Comparison of ENCODE assay signal across 9 mouse cellular contexts in genomic region chr16:91767165-91767701, GRCm38 (mm10). TPM values are rescaled to one million over a fixed set of nuclear protein-coding genes. Genes with fewer than 3 reads are reported as not detected.
DNase-seq lines count a peak whose midpoint lies in the region; ATAC-seq and TF ChIP-seq lines count a peak whose summit lies in the region.
"Had no signal": no experiment of that assay in that cellular context is flagged by ENCODE, and none has a peak within 500 bp of the region (broad histone marks: within the 10 kb centered on the region; RNA-seq: fewer than 3 reads in every experiment).

No protein-coding gene starts in this region.

- peak overlapping the region; percentile 69 for H3K27ac ChIP-seq in heart, adult 2 months
- H3K27ac ChIP-seq in hindbrain, embryonic 16.5 days (ENCODE audit: low read depth, low read length), result no peak overlapping the region

- TF ChIP-seq CTCF in heart, adult 2 months (IDR thresholded peaks at IDR 0.05), result no peak

- ATAC-seq in hindbrain, embryonic 16.5 days, result no peak

- no peak overlapping the region for H3K9ac ChIP-seq in heart, adult 2 months (ENCODE audit: low read depth, low read length)
- no peak overlapping the region for H3K9ac ChIP-seq in hindbrain, embryonic 16.5 days (ENCODE audit: low read depth, low read length)

- H3K27me3 ChIP-seq in heart, adult 2 months (ENCODE audit: control insufficient read depth, insufficient read depth, low read length), result no peaks in the 10 kb centered on the region
- no peaks in the 10 kb centered on the region for H3K27me3 ChIP-seq in hindbrain, embryonic 16.5 days (replicated peaks; ENCODE audit: control insufficient read depth, insufficient read depth, low read length)

- no peak overlapping the region for H3K4me2 ChIP-seq in hindbrain, embryonic 16.5 days (ENCODE audit: low read length)
- H3K4me2 ChIP-seq: midbrain, embryonic 11.5 days had no signal

- intact Hi-C loops in heart, adult 2 months (cut with DNase I), result no loop called here

- DNase-seq in heart, adult 2 months, result peak; percentile 70 to 81
- no peak for DNase-seq in heart, postnatal 4 days
- DNase-seq in urinary bladder, postnatal 36 days (ENCODE audit: low spot score in 2 of 2), result peak; percentile 18 to 50
- DNase-seq in urinary bladder, postnatal 4 days (ENCODE audit: low spot score in 2 of 2), result no peak
- DNase-seq in gastrocnemius, postnatal 25 days, result peak; percentile 83
- DNase-seq in spleen, postnatal 10 days (ENCODE audit: low spot score in 2 of 2), result no peak
- no peak for DNase-seq in layer of hippocampus, postnatal 14 days (ENCODE audit: low spot score in 2 of 2)

- TF ChIP-seq POLR2A in heart, adult 2 months (IDR thresholded peaks at IDR 0.05; ENCODE audit: insufficient read depth, low read depth, low read length), result no peak

- H3K4me3 ChIP-seq in heart, adult 2 months, result no peak overlapping the region
- H3K4me3 ChIP-seq in hindbrain, embryonic 16.5 days (ENCODE audit: low read length), result no peak overlapping the region

- H3K4me1 ChIP-seq in heart, adult 2 months (ENCODE audit: control insufficient read depth, insufficient read depth, low read length), result peaks cover 13% of the 10 kb centered on the region
- H3K4me1 ChIP-seq in hindbrain, embryonic 16.5 days (ENCODE audit: control insufficient read depth, insufficient read depth, low read depth, low read length), result peaks cover 45% of the 10 kb centered on the region

- no peaks in the 10 kb centered on the region for H3K9me3 ChIP-seq in hindbrain, embryonic 16.5 days (ENCODE audit: control insufficient read depth, low read length)

- TF ChIP-seq EP300 in heart, adult 2 months (IDR thresholded peaks at IDR 0.05; ENCODE audit: insufficient read depth, low read depth, low read length), result 0 out of 2 replicates have a peak, but pooled peaks have one; percentile 36

- H3K79me2 ChIP-seq in heart, adult 2 months (replicated peaks; ENCODE audit: control insufficient read depth, insufficient read depth, low read length), result peaks cover 8% of the 10 kb centered on the region

- peaks cover 3% of the 10 kb centered on the region for H3K36me3 ChIP-seq in heart, adult 2 months (ENCODE audit: control insufficient read depth, insufficient read depth, low read length)
- H3K36me3 ChIP-seq in hindbrain, embryonic 16.5 days (ENCODE audit: control insufficient read depth, insufficient read depth, low read length), result no peaks in the 10 kb centered on the region

- WGBS in heart, adult 2 months, result 35% methylated on average over 11 of the region's 11 CpGs
- 62% methylated on average over 11 of the region's 11 CpGs for WGBS in hindbrain, embryonic 16.5 days

RNA-seq across cellular contexts. Expression of gene Itsn1, which starts 38.2 kb away (rescaled TPM):
- 10 to 100 TPM; 45.1 to 46.7 TPM for total RNA-seq in heart, adult 2 months (2021)
- polyA plus RNA-seq in heart, adult 2 months (2012; rRNA removed), result 35.8 and 48.5 TPM in 2 replicates
- 10 to 100 TPM; 37.9 to 50.7 TPM for total RNA-seq in heart, postnatal 4 days (2021)
- total RNA-seq in gastrocnemius, postnatal 25 days (2021), result 10 to 100 TPM; 55.3 to 60.5 TPM
- 100 to 1,000 TPM; 155 to 157 TPM for total RNA-seq in layer of hippocampus, postnatal 14 days (2021)
- 49.6 and 52.7 TPM in 2 replicates for polyA plus RNA-seq in hindbrain, embryonic 16.5 days (2015; fragmentation: Nextera tagmentation; extraction: Ambion mirVana)

RNA-seq across cellular contexts. Expression of gene Cryzl1, which starts 38.5 kb away (rescaled TPM):
- total RNA-seq in heart, adult 2 months (2021), result 10 to 100 TPM; 22.2 to 26.0 TPM
- polyA plus RNA-seq in heart, adult 2 months (2012; rRNA removed), result 19.2 and 37.5 TPM in 2 replicates
- 10 to 100 TPM; 29.7 to 31.2 TPM for total RNA-seq in heart, postnatal 4 days (2021)
- 10 to 100 TPM; 12.1 to 20.0 TPM for total RNA-seq in gastrocnemius, postnatal 25 days (2021)
- 10 to 100 TPM; 79.2 to 87.5 TPM for total RNA-seq in layer of hippocampus, postnatal 14 days (2021)
- polyA plus RNA-seq in hindbrain, embryonic 16.5 days (2015; fragmentation: Nextera tagmentation; extraction: Ambion mirVana), result 105 and 115 TPM in 2 replicates

Comparison
In these comparisons a context has a peak if more than half of its experiments do, and no peak if none do; other contexts are left out.
1. DNase-seq: peak in heart, adult 2 months (2 of 2), urinary bladder, postnatal 36 days (2 of 2) and gastrocnemius, postnatal 25 days (single experiment); none in heart, postnatal 4 days (single experiment), urinary bladder, postnatal 4 days (0 of 2), spleen, postnatal 10 days (0 of 2) and layer of hippocampus, postnatal 14 days (0 of 2).